Mouse (Mus musculus) liver, embryonic 11.5 days (tissue): Measurements from ENCODE around the gene Chst11. TPM values are rescaled to one million over a fixed set of nuclear protein-coding genes. Genes with fewer than 3 reads are reported as not detected.

ENCODE experiments used
- ATAC-seq: fragments of 200-750 bp; cut with Nextera tagmentation; replicated peaks from 2 replicates; pipeline ENCODE4 v1.8.0; 2017; ENCODE audit warnings: moderate number of reproducible peaks, mild to moderate bottlenecking, moderate TSS enrichment, moderate library complexity; ENCODE audit not compliant: low FRiP score
- DNase-seq: peaks from one replicate; pipeline ENCODE4 v3.0.0-alpha.2; 2017; ENCODE audit warnings: low spot score
- H3K27ac ChIP-seq: fragments of 300-500 bp; sonication (generic); 2 replicates; pipeline ENCODE4 v1.5.1; 2014; ENCODE audit warnings: mild to moderate bottlenecking, low read depth, low read length, control low read depth
- H3K27me3 ChIP-seq: fragments of 300-500 bp; sonication (generic); replicated peaks from 2 replicates; pipeline ENCODE4 v1.6.1; 2014; ENCODE audit warnings: low read length, mixed read lengths; ENCODE audit not compliant: control insufficient read depth, insufficient read depth
- H3K36me3 ChIP-seq: fragments of 300-500 bp; sonication (generic); 2 replicates; pipeline ENCODE4 v1.6.1; 2014; ENCODE audit warnings: mild to moderate bottlenecking, low read length, moderate library complexity, mixed read lengths; ENCODE audit not compliant: control insufficient read depth, insufficient read depth
- H3K4me1 ChIP-seq: fragments of 300-500 bp; sonication (generic); replicated peaks from 2 replicates; pipeline ENCODE4 v1.6.1; 2014; ENCODE audit warnings: low read length, mixed read lengths; ENCODE audit not compliant: control insufficient read depth, insufficient read depth
- H3K4me2 ChIP-seq: fragments of 300-500 bp; sonication (generic); 2 replicates; pipeline ENCODE4 v1.6.1; 2014; ENCODE audit warnings: mild to moderate bottlenecking, control low read depth, moderate library complexity
- H3K4me3 ChIP-seq: fragments of 300-500 bp; sonication (generic); 2 replicates; pipeline ENCODE4 v1.5.1; 2014; ENCODE audit warnings: low read depth, low read length, control low read depth
- H3K9ac ChIP-seq: fragments of 300-500 bp; sonication (generic); 2 replicates; pipeline ENCODE4 v1.6.1; 2014; ENCODE audit warnings: low read depth, low read length, control low read depth
- H3K9me3 ChIP-seq: fragments of 300-500 bp; sonication (generic); 2 replicates; pipeline ENCODE4 v1.6.1; 2016; ENCODE audit warnings: low read length, inconsistent platforms, mixed read lengths; ENCODE audit not compliant: control insufficient read depth
- WGBS: fragments of 180-500 bp; shearing (Covaris S2); extraction: QIAGEN DNeasy Blood & Tissue Kit; methylation state at CpG from one replicate; pipeline ENCODE4 v1.1.7; 2014; 5-methylcytosine and 5-hydroxymethylcytosine counted together
- polyA plus RNA-seq: library from polyadenylated mRNA; unstranded; fragments of >200 nt; fragmentation: Nextera tagmentation; extraction: Ambion mirVana; gene quantifications from 2 replicates; pipeline ENCODE4 v1.2.1, GENCODE M21; 2014

Chst11 gene
- polyA plus RNA-seq, 1 experiment from 2014 or later, result 2.9 TPM

GRCm38 (mm10) chr10:83149342-83150178 is 164.3 kb downstream of the Chst11 start:
- H3K27me3 ChIP-seq, result no peaks in the 10 kb centered on the region
- WGBS, result 74% methylated on average over 12 of the region's 12 CpGs
- H3K4me3 ChIP-seq, result no peak overlapping the region
- H3K36me3 ChIP-seq, result no peaks in the 10 kb centered on the region
- H3K9me3 ChIP-seq, result no peaks in the 10 kb centered on the region
- H3K4me1 ChIP-seq, result peaks cover 25% of the 10 kb centered on the region
- ATAC-seq (no peak), DNase-seq (no peak)
- H3K27ac ChIP-seq, result no peak overlapping the region
- H3K4me2 ChIP-seq, result no peak overlapping the region
- H3K9ac ChIP-seq, result no peak overlapping the region

DNA sequence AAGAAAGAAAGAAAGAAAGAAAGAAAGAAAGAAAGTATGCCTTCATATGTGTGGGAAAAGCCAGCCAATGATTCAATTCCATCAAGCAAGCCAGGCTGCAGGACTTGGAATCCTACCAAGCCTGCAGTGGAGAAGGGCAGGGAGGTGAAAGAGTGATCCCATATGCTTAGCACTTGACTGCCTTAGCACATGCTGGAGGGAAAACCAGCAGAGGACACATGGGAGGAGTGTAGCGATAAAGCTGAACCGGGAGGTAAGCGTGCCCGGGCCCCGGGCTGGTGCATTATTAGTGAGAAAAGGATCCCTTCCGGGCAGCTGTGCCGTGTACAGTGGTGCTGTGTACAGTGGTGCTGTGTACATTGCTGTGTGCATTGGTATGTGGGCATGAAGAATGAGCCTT is 165.3 kb downstream of the Chst11 start:
- no peak for DNase-seq
- Histone ChIP-seq H3K4me3 (no peak overlapping the region), H3K9ac (no peak overlapping the region), H3K4me1 (peaks cover 25% of the 10 kb centered on the region), H3K27me3 (no peaks in the 10 kb centered on the region), H3K36me3 (no peaks in the 10 kb centered on the region), H3K27ac (no peak overlapping the region), H3K9me3 (no peaks in the 10 kb centered on the region), H3K4me2 (no peak overlapping the region)
- no peak for ATAC-seq
- WGBS, result 95% methylated on average over 7 of the region's 7 CpGs

- ATAC-seq (no peak), DNase-seq (no peak)
- H3K4me2 ChIP-seq, result no peak overlapping the region; the same call in 1 of the 2 replicates
- no peak overlapping the region for H3K9ac ChIP-seq
- no peak overlapping the region for H3K27ac ChIP-seq
- whole genome bisulfite sequencing, result 71% methylated on average over 6 of the region's 6 CpGs
- no peak overlapping the region for H3K4me3 ChIP-seq
- peaks cover 25% of the 10 kb centered on the region for H3K4me1 ChIP-seq
- H3K9me3 ChIP-seq, result no peaks in the 10 kb centered on the region
- H3K27me3 ChIP-seq, result no peaks in the 10 kb centered on the region
- H3K36me3 ChIP-seq, result no peaks in the 10 kb centered on the region
Measured at GRCm38 (mm10) chr10:83151362-83151761, 166.1 kb downstream of the Chst11 start.

- Histone ChIP-seq H3K27ac (no peak overlapping the region), H3K36me3 (no peaks in the 10 kb centered on the region), H3K4me3 (no peak overlapping the region), H3K9me3 (no peaks in the 10 kb centered on the region), H3K27me3 (no peaks in the 10 kb centered on the region), H3K4me2 (peak overlapping the region; percentile 60; the same call in 1 of the 2 replicates), H3K9ac (0 out of 2 replicates have a peak overlapping the region, but pooled peaks have one; percentile 25), H3K4me1 (peaks cover 26% of the 10 kb centered on the region)
- DNase-seq, result no peak
- ATAC-seq, result no peak
- 45% methylated on average over 16 of the region's 16 CpGs for WGBS
Measured at GRCm38 (mm10) chr10:83151896-83152685, 166.8 kb downstream of the Chst11 start.

DNA sequence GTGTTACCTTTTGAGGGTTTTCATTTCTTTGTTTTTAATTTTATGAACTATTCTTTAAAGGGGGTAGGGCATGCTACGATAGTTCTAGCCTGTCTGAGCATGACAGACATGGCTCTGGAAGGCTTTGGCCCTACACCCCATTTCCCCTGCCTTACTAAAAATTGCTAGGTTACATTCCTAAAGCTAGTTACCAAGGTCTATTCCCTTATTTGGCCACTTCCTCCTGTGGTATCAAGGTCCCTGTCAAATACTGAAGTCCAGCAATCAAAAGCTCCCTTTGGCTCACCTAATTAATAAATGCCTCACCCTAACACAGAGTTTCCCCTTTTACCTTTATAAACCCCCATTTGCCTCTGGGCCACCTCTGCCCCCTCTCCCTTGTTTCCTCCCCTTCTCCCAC is 167.4 kb downstream of the Chst11 start:
- Histone ChIP-seq H3K4me1 (peaks cover 30% of the 10 kb centered on the region), H3K36me3 (no peaks in the 10 kb centered on the region), H3K27me3 (no peaks in the 10 kb centered on the region), H3K4me3 (peak overlapping the region; percentile 23), H3K4me2 (peak overlapping the region; percentile 60), H3K27ac (peak overlapping the region; percentile 78; the same call in 1 of the 2 replicates), H3K9me3 (no peaks in the 10 kb centered on the region), H3K9ac (no peak overlapping the region; the same call in 1 of the 2 replicates)
- DNase-seq (no peak), ATAC-seq (no peak)
- 75% methylated on average over 1 of the region's 1 CpGs for WGBS

- DNase-seq (no peak), ATAC-seq (peak; percentile 79)
- H3K9me3 ChIP-seq, result no peaks in the 10 kb centered on the region
- peak overlapping the region; percentile 23 for H3K4me3 ChIP-seq
- peak overlapping the region; percentile 78; the same call in 1 of the 2 replicates for H3K27ac ChIP-seq
- 58% methylated on average over 5 of the region's 5 CpGs for WGBS
- H3K36me3 ChIP-seq, result no peaks in the 10 kb centered on the region
- H3K4me2 ChIP-seq, result peak overlapping the region; percentile 60
- H3K4me1 ChIP-seq, result peaks cover 30% of the 10 kb centered on the region
- H3K9ac ChIP-seq, result 0 out of 2 replicates have a peak overlapping the region, but pooled peaks have one; percentile 23
- H3K27me3 ChIP-seq, result no peaks in the 10 kb centered on the region
Measured at GRCm38 (mm10) chr10:83153374-83153773, 168.1 kb downstream of the Chst11 start.

DNA sequence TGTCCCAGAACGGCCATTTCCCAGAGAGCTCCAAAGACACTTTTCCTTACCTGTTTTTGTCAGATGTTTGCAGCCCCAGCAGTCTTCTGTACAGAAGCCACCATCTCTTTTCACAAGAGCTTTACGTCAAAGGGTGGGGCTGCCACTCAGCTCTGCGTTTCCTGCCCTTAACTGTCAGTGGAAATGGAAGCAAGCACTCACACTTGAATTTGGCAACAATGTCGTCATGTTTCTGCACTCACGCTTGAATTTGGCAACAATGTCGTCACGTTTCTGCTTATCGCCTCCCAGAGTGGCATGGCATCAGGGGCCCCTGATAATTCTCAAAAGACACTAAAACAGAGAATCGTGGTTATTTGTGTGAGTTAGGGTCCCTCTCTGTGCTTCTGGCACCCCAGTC is 168.6 kb downstream of the Chst11 start:
- peak overlapping the region; percentile 27; the same call in 1 of the 2 replicates for H3K9ac ChIP-seq
- ATAC-seq (peak; percentile 70), DNase-seq (no peak)
- no peaks in the 10 kb centered on the region for H3K9me3 ChIP-seq
- peak overlapping the region; percentile 78; the same call in 1 of the 2 replicates for H3K27ac ChIP-seq
- peaks cover 30% of the 10 kb centered on the region for H3K4me1 ChIP-seq
- no peaks in the 10 kb centered on the region for H3K27me3 ChIP-seq
- peak overlapping the region; percentile 60 for H3K4me2 ChIP-seq
- H3K36me3 ChIP-seq, result no peaks in the 10 kb centered on the region
- no peak overlapping the region for H3K4me3 ChIP-seq
- WGBS, result 51% methylated on average over 9 of the region's 9 CpGs

GRCm38 (mm10) chr10:83157289-83157688 is 172.0 kb downstream of the Chst11 start:
- H3K9ac ChIP-seq, result no peak overlapping the region
- H3K36me3 ChIP-seq, result no peaks in the 10 kb centered on the region
- no peak overlapping the region for H3K27ac ChIP-seq
- H3K27me3 ChIP-seq, result no peaks in the 10 kb centered on the region
- H3K9me3 ChIP-seq, result no peaks in the 10 kb centered on the region
- no peak overlapping the region for H3K4me2 ChIP-seq
- ATAC-seq (no peak), DNase-seq (no peak)
- 50% methylated on average over 5 of the region's 5 CpGs for WGBS
- H3K4me1 ChIP-seq, result peaks cover 33% of the 10 kb centered on the region
- H3K4me3 ChIP-seq, result no peak overlapping the region
